Mouse (Mus musculus) embryo, embryonic 9.5 days (tissue): Measurements from ENCODE around the gene Cxcl10.

Experiments
- DNase-seq: peaks from one replicate; pipeline ENCODE4 v3.0.0-alpha.2; 2017; ENCODE audit errors: extremely low spot score

The Cxcl10 gene

GRCm38 (mm10) chr5:92321631-92322400 lies 26.9 kb downstream of the Cxcl10 start:
- no peak for DNase-seq

GRCm38 (mm10) chr5:92318596-92318995 lies 30.1 kb downstream of the Cxcl10 start:
- no peak for DNase-seq

GRCm38 (mm10) chr5:92318119-92318518 lies 30.6 kb downstream of the Cxcl10 start:
- DNase-seq = no peak

GRCm38 (mm10) chr5:92313776-92314175 lies 34.9 kb downstream of the Cxcl10 start:
- DNase-seq = no peak

- peak; percentile 74 for DNase-seq
These were observed 36.5 kb downstream of the Cxcl10 start for GRCm38 (mm10) chr5:92312046-92312715.

- DNase-seq = peak; percentile 91
These were observed 38.8 kb downstream of the Cxcl10 start, which contains the start of gene Sdad1 for GRCm38 (mm10) chr5:92309681-92310511. Gene Sdad1 (minus strand): TSS chr5:92310479.

- DNase-seq = no peak
These were observed 44.4 kb downstream of the Cxcl10 start for GRCm38 (mm10) chr5:92304291-92304690.

GRCm38 (mm10) chr5:92302149-92302840 lies 46.4 kb downstream of the Cxcl10 start:
- no peak for DNase-seq
